In genomic region chr19:7265478-7266191, GRCm38 (mm10) we compare ENCODE assay signal across 9 mouse cellular contexts. TPM values are rescaled to one million over a fixed set of nuclear protein-coding genes. Genes with fewer than 3 reads are reported as not detected.
DNase-seq lines count a peak whose midpoint lies in the region; ATAC-seq and TF ChIP-seq lines count a peak whose summit lies in the region.
"Had no signal": no experiment of that assay in that cellular context is flagged by ENCODE, and none has a peak within 500 bp of the region (broad histone marks: within the 10 kb centered on the region; RNA-seq: fewer than 3 reads in every experiment).

No protein-coding gene starts in this region.

- H3K4me2 ChIP-seq in kidney, embryonic 15.5 days: peak overlapping the region; percentile 30
- H3K4me2 ChIP-seq in forebrain, embryonic 15.5 days (replicated peaks): peak overlapping the region; percentile 76
- H3K4me2 ChIP-seq in limb, embryonic 14.5 days (replicated peaks; ENCODE audit: low read depth, low read length, severe bottlenecking): no peak overlapping the region

- no peaks in the 10 kb centered on the region for H3K9me3 ChIP-seq in kidney, embryonic 15.5 days (replicated peaks)
- H3K9me3 ChIP-seq in forebrain, embryonic 15.5 days: no peaks in the 10 kb centered on the region
- H3K9me3 ChIP-seq in limb, embryonic 14.5 days (ENCODE audit: control insufficient read depth, low read length): 0 out of 2 replicates have a peak, but pooled peaks cover 3% of the 10 kb centered on the region

- H3K9ac ChIP-seq in kidney, embryonic 15.5 days: 0 out of 2 replicates have a peak overlapping the region, but pooled peaks have one; percentile 14
- 0 out of 2 replicates have a peak overlapping the region, but pooled peaks have one; percentile 11 for H3K9ac ChIP-seq in forebrain, embryonic 15.5 days (replicated peaks)
- no peak overlapping the region for H3K9ac ChIP-seq in limb, embryonic 14.5 days (ENCODE audit: low read depth, low read length, severe bottlenecking)

- ATAC-seq in kidney, embryonic 15.5 days (replicated peaks; ENCODE audit: low FRiP score): no peak
- ATAC-seq in forebrain, embryonic 15.5 days (replicated peaks): peak; percentile 20; the same call in 1 of the 2 replicates
- no peak for ATAC-seq in limb, embryonic 14.5 days (ENCODE audit: low FRiP score, low read depth)
- ATAC-seq: Patski had no signal

- peak overlapping the region; percentile 90 for H3K27ac ChIP-seq in kidney, embryonic 15.5 days
- H3K27ac ChIP-seq in forebrain, embryonic 15.5 days (replicated peaks): peak overlapping the region; percentile 99
- peak overlapping the region; percentile 91; the same call in 1 of the 2 replicates for H3K27ac ChIP-seq in limb, embryonic 14.5 days (replicated peaks; ENCODE audit: low read depth, low read length)

- H3K36me3 ChIP-seq in kidney, embryonic 15.5 days: peaks cover 3% of the 10 kb centered on the region
- peaks cover 3% of the 10 kb centered on the region; the same call in 1 of the 2 replicates for H3K36me3 ChIP-seq in forebrain, embryonic 15.5 days
- peaks cover 4% of the 10 kb centered on the region for H3K36me3 ChIP-seq in limb, embryonic 14.5 days (ENCODE audit: control insufficient read depth, insufficient read depth, low read length)

- DNase-seq in kidney, postnatal 36 days: no peak
- DNase-seq in brain, embryonic 14.5 days (ENCODE audit: low read depth): peak; percentile 93
- peak; percentile 29 for DNase-seq in limb, embryonic 14.5 days (ENCODE audit: low spot score)
- no peak for DNase-seq in right cerebral cortex, adult 18-20 months
- DNase-seq in kidney, adult 8-10 months: no peak
- DNase-seq in left cerebral cortex, adult 8-10 months (ENCODE audit: low spot score in 2 of 2): no peak

- TF ChIP-seq CTCF in brain, embryonic 14.5 days (IDR thresholded peaks at IDR 0.05; ENCODE audit: borderline replicate concordance, extremely low read depth, insufficient read depth, insufficient read length): no peak

- H3K4me1 ChIP-seq in kidney, embryonic 15.5 days: peaks cover 61% of the 10 kb centered on the region
- H3K4me1 ChIP-seq in forebrain, embryonic 15.5 days: peaks cover 55% of the 10 kb centered on the region
- H3K4me1 ChIP-seq in limb, embryonic 14.5 days (ENCODE audit: control insufficient read depth, insufficient read depth, low read length): peaks cover 46% of the 10 kb centered on the region

- 31% methylated on average over 14 of the region's 14 CpGs for WGBS in kidney, embryonic 15.5 days
- WGBS in forebrain, embryonic 15.5 days: 7% methylated on average over 14 of the region's 14 CpGs
- WGBS in limb, embryonic 14.5 days: 31% methylated on average over 14 of the region's 14 CpGs

- TF ChIP-seq POLR2A in brain, embryonic 14.5 days (IDR thresholded peaks at IDR 0.05; ENCODE audit: borderline replicate concordance, extremely low read depth, insufficient read depth, insufficient read length, poor library complexity, severe bottlenecking): no peak
- no peak for TF ChIP-seq POLR2A in limb, embryonic 14.5 days (IDR thresholded peaks at IDR 0.05; ENCODE audit: borderline replicate concordance, extremely low read depth, insufficient read depth, insufficient read length)

- H3K4me3 ChIP-seq in kidney, embryonic 15.5 days (replicated peaks): no peak overlapping the region
- no peak overlapping the region for H3K4me3 ChIP-seq in forebrain, embryonic 15.5 days
- no peak overlapping the region for H3K4me3 ChIP-seq in limb, embryonic 14.5 days (replicated peaks; ENCODE audit: low read length)

- H3K27me3 ChIP-seq in kidney, embryonic 15.5 days: no peaks in the 10 kb centered on the region
- H3K27me3 ChIP-seq in forebrain, embryonic 15.5 days: no peaks in the 10 kb centered on the region
- H3K27me3 ChIP-seq in limb, embryonic 14.5 days (ENCODE audit: control insufficient read depth, insufficient read depth, low read length): no peaks in the 10 kb centered on the region
- H3K27me3 ChIP-seq: Patski had no signal

RNA-seq across cellular contexts. Expression of gene Rcor2, which starts 1.5 kb away (rescaled TPM):
- polyA plus RNA-seq in kidney, embryonic 15.5 days (2015; fragmentation: Nextera tagmentation; extraction: Ambion mirVana): 15.9 and 16.0 TPM in 2 replicates
- 134 and 211 TPM in 2 replicates for polyA plus RNA-seq in brain, embryonic 14.5 days (2012; rRNA removed)
- 60.7 and 67.7 TPM in 2 replicates for polyA plus RNA-seq in forebrain, embryonic 15.5 days (2015; fragmentation: Nextera tagmentation; extraction: Ambion mirVana)
- 69.4 and 80.9 TPM in 2 replicates for polyA plus RNA-seq in limb, embryonic 14.5 days (2012; rRNA removed)
- 9.8 and 10.2 TPM in 2 replicates for polyA plus RNA-seq in limb, embryonic 14.5 days (2014; fragmentation: Nextera tagmentation; extraction: Ambion mirVana)
- total RNA-seq in left cerebral cortex, adult 8-10 months (2022): 10 to 100 TPM; 15.5 to 17.6 (median 15.6) TPM

RNA-seq across cellular contexts. Expression of gene Naa40, which starts 24.7 kb away (rescaled TPM):
- 74.6 and 75.3 TPM in 2 replicates for polyA plus RNA-seq in kidney, embryonic 15.5 days (2015; fragmentation: Nextera tagmentation; extraction: Ambion mirVana)
- 74.8 and 79.2 TPM in 2 replicates for polyA plus RNA-seq in brain, embryonic 14.5 days (2012; rRNA removed)
- polyA plus RNA-seq in forebrain, embryonic 15.5 days (2015; fragmentation: Nextera tagmentation; extraction: Ambion mirVana): 69.2 and 69.5 TPM in 2 replicates
- polyA plus RNA-seq in limb, embryonic 14.5 days (2012; rRNA removed): 55.9 and 62.8 TPM in 2 replicates
- 50.1 and 54.1 TPM in 2 replicates for polyA plus RNA-seq in limb, embryonic 14.5 days (2014; fragmentation: Nextera tagmentation; extraction: Ambion mirVana)
- 10 to 100 TPM; 30.6 to 39.2 (median 32.3) TPM for total RNA-seq in left cerebral cortex, adult 8-10 months (2022)

RNA-seq across cellular contexts. Expression of gene Cox8a, which starts 48.2 kb away (rescaled TPM):
- polyA plus RNA-seq in kidney, embryonic 15.5 days (2015; fragmentation: Nextera tagmentation; extraction: Ambion mirVana): 1,089 and 1,191 TPM in 2 replicates
- 458 and 614 TPM in 2 replicates for polyA plus RNA-seq in brain, embryonic 14.5 days (2012; rRNA removed)
- 656 and 676 TPM in 2 replicates for polyA plus RNA-seq in forebrain, embryonic 15.5 days (2015; fragmentation: Nextera tagmentation; extraction: Ambion mirVana)
- 478 and 552 TPM in 2 replicates for polyA plus RNA-seq in limb, embryonic 14.5 days (2012; rRNA removed)
- polyA plus RNA-seq in limb, embryonic 14.5 days (2014; fragmentation: Nextera tagmentation; extraction: Ambion mirVana): 850 and 909 TPM in 2 replicates
- total RNA-seq in left cerebral cortex, adult 8-10 months (2022): 1,000 to 10,000 TPM; 1,021 to 1,102 (median 1,060) TPM

RNA-seq across cellular contexts. Expression of gene Otub1, which starts 59.5 kb away (rescaled TPM):
- 206 and 224 TPM in 2 replicates for polyA plus RNA-seq in kidney, embryonic 15.5 days (2015; fragmentation: Nextera tagmentation; extraction: Ambion mirVana)
- 209 and 213 TPM in 2 replicates for polyA plus RNA-seq in brain, embryonic 14.5 days (2012; rRNA removed)
- polyA plus RNA-seq in forebrain, embryonic 15.5 days (2015; fragmentation: Nextera tagmentation; extraction: Ambion mirVana): 232 and 233 TPM in 2 replicates
- polyA plus RNA-seq in limb, embryonic 14.5 days (2012; rRNA removed): 157 and 181 TPM in 2 replicates
- 203 and 212 TPM in 2 replicates for polyA plus RNA-seq in limb, embryonic 14.5 days (2014; fragmentation: Nextera tagmentation; extraction: Ambion mirVana)
- 100 to 1,000 TPM; 267 to 296 (median 278) TPM for total RNA-seq in left cerebral cortex, adult 8-10 months (2022)

Comparison
In these comparisons a context has a peak if more than half of its experiments do, and no peak if none do; other contexts are left out.
1. DNase-seq: peak in brain, embryonic 14.5 days (single experiment) and limb, embryonic 14.5 days (single experiment); none in kidney, postnatal 36 days (0 of 2), right cerebral cortex, adult 18-20 months (single experiment), kidney, adult 8-10 months (0 of 2) and left cerebral cortex, adult 8-10 months (0 of 2).
2. Peak in every context shown above with its lines, with median percentiles within 50 percentile points of each other: H3K27ac ChIP-seq.